In genomic region chr5:24303199-24303598, GRCm38 (mm10) we compare ENCODE assay signal across 8 mouse cellular contexts. TPM values are rescaled to one million over a fixed set of nuclear protein-coding genes. Genes with fewer than 3 reads are reported as not detected.
A peak's percentile ranks its signal among the peaks of the same experiment; 100 is the strongest.
DNase-seq lines count a peak whose midpoint lies in the region; ATAC-seq and TF ChIP-seq lines count a peak whose summit lies in the region.

No protein-coding gene starts in this region.

- no peaks in the 10 kb centered on the region for H3K36me3 ChIP-seq in kidney, embryonic 15.5 days
- H3K36me3 ChIP-seq in E14TG2a.4 (ENCODE audit: insufficient read depth, low read length): no peaks in the 10 kb centered on the region

- 71% methylated on average over 3 of the region's 3 CpGs for WGBS in kidney, embryonic 15.5 days

- peak; percentile 38 for TF ChIP-seq CTCF in E14TG2a.4 (conservative IDR thresholded peaks at IDR 0.05; ENCODE audit: low read length)

- DNase-seq in kidney, adult 9 months: peak; percentile 26
- DNase-seq in frontal cortex, postnatal 36 days (ENCODE audit: low spot score in 2 of 2): no peak
- no peak for DNase-seq in left cerebral cortex, adult 18-20 months (ENCODE audit: low spot score in 2 of 2)
- no peak for DNase-seq in urinary bladder, adult 2 months (ENCODE audit: low spot score)

- ATAC-seq in kidney, embryonic 15.5 days (replicated peaks; ENCODE audit: low FRiP score): no peak
- ATAC-seq in common myeloid progenitor, adult 5-6 weeks (replicated peaks; ENCODE audit: low read depth, poor library complexity, severe bottlenecking): peak; percentile 88
- peak; percentile 76 for ATAC-seq in monocyte, adult 5-6 weeks (replicated peaks; ENCODE audit: insufficient number of reproducible peaks, low FRiP score, low TSS enrichment, poor library complexity, severe bottlenecking)

- H3K27me3 ChIP-seq in kidney, embryonic 15.5 days: no peaks in the 10 kb centered on the region
- H3K27me3 ChIP-seq in E14TG2a.4 (ENCODE audit: insufficient read depth, low read length): no peaks in the 10 kb centered on the region; the same call in 1 of the 2 replicates

- H3K4me3 ChIP-seq in kidney, embryonic 15.5 days (replicated peaks): no peak overlapping the region
- H3K4me3 ChIP-seq in E14TG2a.4 (replicated peaks; ENCODE audit: low read length): no peak overlapping the region

- no peak overlapping the region for H3K27ac ChIP-seq in kidney, embryonic 15.5 days

- H3K9me3 ChIP-seq in kidney, embryonic 15.5 days (replicated peaks): no peaks in the 10 kb centered on the region
- no peaks in the 10 kb centered on the region for H3K9me3 ChIP-seq in E14TG2a.4 (ENCODE audit: low read length)

- no peaks in the 10 kb centered on the region for H3K4me1 ChIP-seq in kidney, embryonic 15.5 days
- H3K4me1 ChIP-seq in E14TG2a.4 (replicated peaks; ENCODE audit: low read depth, low read length): no peaks in the 10 kb centered on the region

- H3K9ac ChIP-seq in kidney, embryonic 15.5 days: no peak overlapping the region

- no peak overlapping the region for H3K4me2 ChIP-seq in kidney, embryonic 15.5 days

RNA-seq across cellular contexts. Expression of gene Kcnh2, which starts 48.2 kb away (rescaled TPM):
- polyA plus RNA-seq in kidney, embryonic 15.5 days (2015; fragmentation: Nextera tagmentation; extraction: Ambion mirVana): 7.1 and 7.2 TPM in 2 replicates
- total RNA-seq in common myeloid progenitor, adult 5-6 weeks (2017): 0.41 and 0.49 TPM in 2 replicates
- total RNA-seq in monocyte, adult 5-6 weeks (2017): 0.53 TPM in 1 of 3 replicates, not detected in the others
- total RNA-seq in left cerebral cortex, adult 18-20 months (2021): 10 to 100 TPM; 29.6 to 36.2 TPM
- polyA plus RNA-seq in urinary bladder, adult 2 months (2012; rRNA removed): 56.0 and 70.5 TPM in 2 replicates

Comparison
In these comparisons a context has a peak if more than half of its experiments do, and no peak if none do; other contexts are left out.
1. RNA of gene Kcnh2, which starts 48.2 kb away (total RNA-seq): 29.6 to 36.2 TPM in left cerebral cortex, adult 18-20 months; 0.41 to 0.49 TPM in common myeloid progenitor, adult 5-6 weeks and 0.53 TPM in monocyte, adult 5-6 weeks; every median in the first group is over 10 times any median in the second.